Mouse (Mus musculus) forebrain, postnatal 0 days (tissue): Measurements from ENCODE around the gene Ogdh. TPM values are rescaled to one million over a fixed set of nuclear protein-coding genes. Genes with fewer than 3 reads are reported as not detected.
"Not testable (repeated sequence)": the region's sequence is repeated elsewhere in the genome, so short reads cannot be mapped to it uniquely, and the experiment has no call there.

Experiments used
- ATAC-seq: fragments of 200-750 bp; cut with Nextera tagmentation; 2 replicates; pipeline ENCODE4 v1.8.0; 2017; ENCODE audit warnings: mild to moderate bottlenecking, moderate library complexity
- DNase-seq: peaks from one replicate; pipeline ENCODE4 v3.0.0-alpha.2; 2015
- H3K27ac ChIP-seq: fragments of 300-500 bp; sonication (generic); 2 replicates; pipeline ENCODE4 v1.5.1; 2014; ENCODE audit warnings: low read depth, mild to moderate bottlenecking, antibody characterized with exemption, low read length, moderate library complexity, mixed read lengths
- H3K27me3 ChIP-seq: fragments of 300-500 bp; sonication (generic); 2 replicates; pipeline ENCODE4 v1.6.1; 2014; ENCODE audit warnings: mild to moderate bottlenecking, low read length, mixed read lengths; ENCODE audit not compliant: insufficient read depth
- H3K36me3 ChIP-seq: fragments of 300-500 bp; sonication (generic); 2 replicates; pipeline ENCODE4 v1.6.1; 2014; ENCODE audit warnings: mild to moderate bottlenecking, moderate library complexity; ENCODE audit not compliant: insufficient read depth
- H3K4me1 ChIP-seq: fragments of 300-500 bp; sonication (generic); 2 replicates; pipeline ENCODE4 v1.6.1; 2014; ENCODE audit warnings: antibody characterized with exemption; ENCODE audit not compliant: insufficient read depth
- H3K4me2 ChIP-seq: fragments of 300-500 bp; sonication (generic); 2 replicates; pipeline ENCODE4 v1.6.1; 2014; ENCODE audit warnings: low read depth, mild to moderate bottlenecking, moderate library complexity
- H3K4me3 ChIP-seq: fragments of 300-500 bp; sonication (generic); 2 replicates; pipeline ENCODE4 v1.5.1; 2014; ENCODE audit warnings: low read depth, low read length, mixed read lengths
- H3K9ac ChIP-seq: fragments of 300-500 bp; sonication (generic); 2 replicates; pipeline ENCODE4 v1.6.1; 2014; ENCODE audit warnings: mild to moderate bottlenecking
- H3K9me3 ChIP-seq: fragments of 300-500 bp; sonication (generic); 2 replicates; pipeline ENCODE4 v1.6.1; 2016; ENCODE audit warnings: low read length
- CTCF ChIP-seq: sonication (generic); IDR thresholded peaks from 2 replicates; pipeline ENCODE4 v1.5.1; 2016; ENCODE audit warnings: antibody characterized with exemption, control low read depth, low read depth
- WGBS: fragments of 180-500 bp; shearing (Covaris S2); extraction: QIAGEN DNeasy Blood & Tissue Kit; methylation state at CpG from one replicate; pipeline ENCODE4 v1.1.7; 2014; 5-methylcytosine and 5-hydroxymethylcytosine counted together
- polyA plus RNA-seq: library from polyadenylated mRNA; unstranded; fragments of >200 nt; fragmentation: Nextera tagmentation; extraction: Ambion mirVana; gene quantifications from 2 replicates; pipeline ENCODE4 v1.2.1, GENCODE M21; 2015
- total RNA-seq: library from RNA; depleted of rRNA; stranded (reverse); fragments of >200 nt; gene quantifications from 2 replicates; pipeline ENCODE4 v1.2.3, GENCODE M21; 2014; rRNA removed

The Ogdh gene
- total RNA-seq = 75.8 and 97.4 TPM in 2 replicates
- 107 and 124 TPM in 2 replicates for polyA plus RNA-seq

DNA sequence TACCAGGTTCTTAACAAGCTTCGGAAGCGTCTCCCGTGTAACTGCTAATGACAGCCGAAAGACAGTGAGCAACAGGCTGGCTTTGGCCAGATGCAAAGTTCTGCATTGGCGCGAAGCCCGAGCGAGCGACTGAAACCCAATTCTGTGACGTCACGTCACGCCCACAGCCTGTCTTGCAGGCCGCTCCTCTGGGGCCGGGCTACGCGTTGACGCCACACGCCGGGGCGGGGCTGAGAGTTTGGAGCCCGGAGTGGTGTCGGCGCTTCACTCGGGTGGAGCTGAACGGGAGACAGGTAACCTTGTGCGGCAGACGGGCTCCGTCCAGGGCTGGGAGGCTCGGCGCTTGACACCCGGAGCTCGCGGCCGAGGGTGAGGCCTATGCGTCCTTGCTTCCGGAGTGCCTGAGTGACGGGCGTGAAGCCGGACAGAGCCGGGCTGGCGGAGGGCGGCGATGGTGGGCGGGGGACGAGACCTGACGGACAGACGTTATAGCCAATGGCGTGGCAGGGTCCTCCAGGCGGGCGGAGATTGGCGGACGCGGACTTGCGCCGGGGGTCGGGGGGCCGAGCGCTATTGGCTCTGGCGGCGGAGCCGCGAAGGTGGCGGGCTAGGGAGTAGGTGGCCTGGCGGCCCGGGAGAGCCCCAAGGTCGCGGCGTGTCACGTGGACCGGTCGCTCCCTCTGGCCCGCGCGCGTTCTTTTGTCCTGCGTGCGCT, at the start of gene Ogdh:
Gene Ogdh (plus strand): TSS at position 233 of the 715 bp plus-strand sequence.
- Histone ChIP-seq H3K4me3 (peak within 1 kb of the TSS; percentile 81), H3K4me1 (peaks cover 5% of the 10 kb centered on the region), H3K36me3 (no peaks in the 10 kb centered on the region), H3K27ac (peak within 1 kb of the TSS; percentile 95), H3K9ac (peak within 1 kb of the TSS; percentile 74), H3K4me2 (peak within 1 kb of the TSS; percentile 65), H3K27me3 (no peaks in the 10 kb centered on the region), H3K9me3 (no peaks in the 10 kb centered on the region)
- DNase-seq (peak; percentile 99), ATAC-seq (peak; percentile 96)
- under 1% methylated on average over 77 of the region's 77 CpGs for WGBS
- no peak for TF ChIP-seq CTCF

DNA sequence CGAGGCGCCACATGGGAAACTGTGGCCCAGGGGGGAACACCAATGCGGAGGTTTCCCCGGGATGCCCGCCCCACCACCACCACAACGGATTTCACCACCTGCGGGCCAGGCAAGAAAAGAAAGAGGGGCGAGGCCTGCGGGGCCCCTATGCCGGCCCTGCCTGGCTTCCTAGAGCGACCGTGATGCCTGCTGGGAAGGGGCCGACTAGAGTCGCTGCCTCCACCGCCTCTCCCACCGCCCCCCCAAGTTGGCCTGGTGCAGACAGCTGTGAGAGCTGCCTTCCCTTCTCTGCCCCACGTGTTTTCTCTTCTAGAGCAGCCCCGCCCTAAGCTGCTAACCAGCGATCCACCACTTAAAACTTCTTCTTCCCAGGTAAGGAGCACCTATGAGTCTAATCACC, 46.7 kb upstream of the Ogdh start:
- no peak overlapping the region for H3K27ac ChIP-seq
- H3K4me3 ChIP-seq = no peak overlapping the region
- ATAC-seq = no peak
- no peak for DNase-seq
- H3K9ac ChIP-seq = no peak overlapping the region
- H3K27me3 ChIP-seq = no peaks in the 10 kb centered on the region
- H3K4me2 ChIP-seq = no peak overlapping the region
- 52% methylated on average over 19 of the region's 19 CpGs for WGBS
- H3K4me1 ChIP-seq = no peaks in the 10 kb centered on the region
- TF ChIP-seq CTCF = no peak
- no peaks in the 10 kb centered on the region for H3K36me3 ChIP-seq
- no peaks in the 10 kb centered on the region for H3K9me3 ChIP-seq

DNA sequence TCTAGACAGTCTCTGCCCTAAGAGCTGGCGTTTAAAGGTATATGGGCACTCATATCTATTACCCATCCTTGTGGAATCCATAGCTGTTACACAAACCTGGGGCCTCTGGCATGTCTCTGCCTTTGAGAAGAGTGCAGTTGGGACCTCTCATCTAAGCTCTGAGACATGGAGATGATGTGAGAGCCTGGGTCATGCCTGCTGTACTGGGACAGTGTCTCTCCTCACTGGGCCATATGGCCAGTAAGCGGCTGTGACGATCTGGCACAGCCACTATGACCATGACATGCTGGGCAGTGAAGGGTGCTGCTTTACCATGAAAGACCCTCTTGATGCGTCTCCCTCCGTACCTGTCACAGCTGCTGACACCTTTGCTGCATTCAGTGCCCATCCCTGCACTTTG, 39.2 kb upstream of the Ogdh start:
- no peaks in the 10 kb centered on the region for H3K4me1 ChIP-seq
- H3K27ac ChIP-seq = no peak overlapping the region
- H3K36me3 ChIP-seq = no peaks in the 10 kb centered on the region
- no peak overlapping the region for H3K4me2 ChIP-seq
- TF ChIP-seq CTCF = no peak
- no peak overlapping the region for H3K4me3 ChIP-seq
- ATAC-seq (no peak), DNase-seq (no peak)
- H3K27me3 ChIP-seq = no peaks in the 10 kb centered on the region
- no peak overlapping the region for H3K9ac ChIP-seq
- WGBS = 91% methylated on average over 5 of the region's 5 CpGs
- no peaks in the 10 kb centered on the region for H3K9me3 ChIP-seq

DNA sequence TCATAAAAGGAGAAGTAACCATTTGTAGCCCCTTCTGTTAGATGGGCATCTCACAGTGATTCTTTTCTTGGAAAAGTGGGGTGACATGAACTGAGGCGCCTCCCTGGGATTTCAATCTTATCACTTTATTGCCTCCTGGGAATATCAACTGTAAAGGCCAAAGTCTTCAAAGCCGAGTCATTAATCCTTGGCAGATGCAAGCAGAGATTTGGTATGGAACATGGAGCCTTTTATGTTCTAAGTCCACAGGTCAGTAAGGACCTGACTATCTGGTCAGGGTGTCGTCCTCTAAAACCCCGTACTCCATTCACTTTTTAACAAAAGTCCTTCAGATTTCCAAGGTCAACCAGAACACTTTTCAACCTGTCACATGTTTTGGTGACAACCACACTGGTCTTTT, 38.6 kb upstream of the Ogdh start:
- ATAC-seq = no peak
- no peak overlapping the region for H3K4me2 ChIP-seq
- no peaks in the 10 kb centered on the region for H3K9me3 ChIP-seq
- no peak overlapping the region for H3K9ac ChIP-seq
- H3K27me3 ChIP-seq = no peaks in the 10 kb centered on the region
- H3K4me1 ChIP-seq = no peaks in the 10 kb centered on the region
- H3K36me3 ChIP-seq = 0 out of 2 replicates have a peak, but pooled peaks cover 5% of the 10 kb centered on the region
- 96% methylated on average over 4 of the region's 4 CpGs for WGBS
- H3K4me3 ChIP-seq = no peak overlapping the region
- no peak overlapping the region for H3K27ac ChIP-seq
- no peak for TF ChIP-seq CTCF
- DNase-seq = no peak

DNA sequence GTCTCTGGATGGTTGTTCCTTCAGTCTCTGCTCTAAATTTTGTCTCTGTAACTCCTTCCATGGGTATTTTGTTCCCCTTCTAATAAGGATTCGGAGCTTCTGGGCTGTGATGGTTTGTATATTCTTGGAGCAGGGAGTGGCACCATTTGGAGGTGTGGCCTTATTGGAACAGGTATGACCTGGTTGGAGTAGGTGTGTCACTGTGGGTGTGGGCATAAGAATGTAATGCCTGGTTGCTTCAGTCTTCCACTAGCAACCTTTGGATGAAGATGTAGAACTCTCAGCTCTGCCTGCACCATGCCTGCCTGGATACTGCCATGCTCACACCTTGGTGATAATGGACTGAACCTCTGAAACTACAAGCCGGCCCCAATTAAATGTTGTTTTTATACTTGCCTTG, 36.8 kb upstream of the Ogdh start:
- not testable (repeated sequence) for DNase-seq, H3K4me3 ChIP-seq, H3K27me3 ChIP-seq, H3K4me1 ChIP-seq, H3K4me2 ChIP-seq, H3K9ac ChIP-seq, H3K9me3 ChIP-seq, H3K27ac ChIP-seq, ATAC-seq
- 93% methylated on average over 2 of the region's 2 CpGs for WGBS
- H3K36me3 ChIP-seq = peaks cover 22% of the 10 kb centered on the region

DNA sequence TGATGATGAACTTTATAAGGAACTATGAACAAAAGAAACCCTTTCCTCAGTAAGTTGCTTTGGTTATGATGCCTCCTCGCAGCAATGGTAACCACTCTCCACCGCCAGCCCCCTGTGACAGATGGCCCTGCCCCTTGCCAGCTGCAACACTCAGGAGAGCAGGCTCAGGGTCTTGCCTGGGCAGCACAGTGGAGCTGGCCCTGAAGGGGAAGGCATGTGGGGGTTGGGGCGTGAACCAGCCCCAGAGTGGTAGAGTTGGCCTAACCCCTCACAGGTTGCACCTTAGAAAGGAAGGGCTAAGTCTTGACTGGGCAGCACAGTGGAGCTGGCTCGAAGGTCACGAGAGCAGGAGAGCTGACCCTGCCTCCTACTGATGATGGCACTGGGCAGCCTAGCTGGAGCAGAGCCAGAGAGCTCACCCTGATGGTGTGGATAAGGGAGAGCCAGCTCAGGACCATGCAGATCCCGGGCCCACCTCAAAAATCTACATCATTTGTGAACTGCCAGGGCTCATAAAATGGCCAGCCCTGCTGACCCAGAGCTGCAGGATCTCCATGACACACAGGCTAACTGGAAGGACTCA, 34.9 kb upstream of the Ogdh start:
- Histone ChIP-seq H3K4me2 (no peak overlapping the region), H3K4me1 (no peaks in the 10 kb centered on the region), H3K27ac (no peak overlapping the region), H3K9me3 (no peaks in the 10 kb centered on the region), H3K9ac (no peak overlapping the region), H3K4me3 (no peak overlapping the region), H3K36me3 (peaks cover 40% of the 10 kb centered on the region), H3K27me3 (no peaks in the 10 kb centered on the region)
- TF ChIP-seq CTCF = no peak
- WGBS = 72% methylated on average over 6 of the region's 6 CpGs
- DNase-seq (no peak), ATAC-seq (0 out of 2 replicates have a peak, but pooled peaks have one; percentile 19)

DNA sequence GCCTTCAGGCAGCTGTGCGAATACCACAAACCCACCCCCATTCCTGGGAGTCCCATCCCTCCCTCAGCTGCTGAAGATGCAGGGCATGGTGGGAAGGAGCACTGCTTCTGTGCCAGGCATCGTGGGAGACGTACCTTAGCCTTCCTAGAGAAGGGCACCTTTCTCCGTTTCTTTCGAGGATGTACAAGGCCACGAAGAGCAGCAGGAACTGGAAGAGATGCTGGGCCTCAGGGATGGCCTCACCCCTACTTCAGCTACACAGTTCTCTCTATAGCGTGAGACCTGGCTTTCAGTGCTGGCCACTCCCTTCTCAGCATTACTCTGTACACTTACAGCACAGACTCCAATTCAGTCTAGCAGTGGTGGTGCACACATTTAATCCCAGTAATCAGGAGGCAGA, 32.0 kb upstream of the Ogdh start:
- Histone ChIP-seq H3K27me3 (no peaks in the 10 kb centered on the region), H3K9me3 (no peaks in the 10 kb centered on the region), H3K4me3 (no peak overlapping the region), H3K36me3 (peaks cover 65% of the 10 kb centered on the region), H3K4me1 (no peaks in the 10 kb centered on the region), H3K4me2 (no peak overlapping the region), H3K27ac (no peak overlapping the region), H3K9ac (no peak overlapping the region)
- ATAC-seq = no peak
- TF ChIP-seq CTCF = no peak
- no peak for DNase-seq
- 98% methylated on average over 7 of the region's 7 CpGs for WGBS
